Mouse (Mus musculus) induced T-regulatory cell, adult 2 months (primary cell): Measurements from ENCODE around the gene Nhsl1.

Source experiments
- DNase-seq: peaks from one replicate; pipeline ENCODE4 v3.0.0-alpha.2; 2012; ENCODE audit warnings: low read depth

Nhsl1 gene

DNA sequence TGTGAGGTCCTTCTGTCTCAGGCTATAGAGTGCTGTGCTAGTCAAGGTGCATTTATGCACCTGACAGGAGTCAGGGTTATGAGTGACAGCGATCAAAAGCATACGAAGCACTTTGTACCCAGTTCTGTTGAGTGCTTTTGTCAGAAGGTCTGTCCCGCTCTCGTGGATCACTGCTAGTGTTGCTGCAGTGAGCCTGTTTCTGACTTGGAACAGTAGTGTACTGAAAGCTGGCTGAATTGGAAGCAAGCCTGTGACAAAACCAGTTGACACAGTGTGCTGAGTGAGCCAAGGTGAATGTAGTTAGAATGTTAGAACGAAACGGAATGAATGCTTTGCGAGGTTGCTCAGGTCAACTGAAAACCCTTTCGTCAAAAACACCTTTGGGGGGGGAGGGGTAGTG is 82.2 kb downstream of the Nhsl1 start:
- DNase-seq = no peak

- DNase-seq = no peak
Observed at GRCm38 (mm10) chr10:18403992-18404391, 85.2 kb downstream of the Nhsl1 start.

- DNase-seq = no peak
Observed at GRCm38 (mm10) chr10:18404679-18405078, 85.9 kb downstream of the Nhsl1 start.

- peak; percentile 28 for DNase-seq
Observed at GRCm38 (mm10) chr10:18407062-18407830, 88.5 kb downstream of the Nhsl1 start.

- no peak for DNase-seq
Observed at GRCm38 (mm10) chr10:18408128-18408527, 89.3 kb downstream of the Nhsl1 start.

- no peak for DNase-seq
Observed at GRCm38 (mm10) chr10:18408635-18409034, 89.8 kb downstream of the Nhsl1 start.

DNA sequence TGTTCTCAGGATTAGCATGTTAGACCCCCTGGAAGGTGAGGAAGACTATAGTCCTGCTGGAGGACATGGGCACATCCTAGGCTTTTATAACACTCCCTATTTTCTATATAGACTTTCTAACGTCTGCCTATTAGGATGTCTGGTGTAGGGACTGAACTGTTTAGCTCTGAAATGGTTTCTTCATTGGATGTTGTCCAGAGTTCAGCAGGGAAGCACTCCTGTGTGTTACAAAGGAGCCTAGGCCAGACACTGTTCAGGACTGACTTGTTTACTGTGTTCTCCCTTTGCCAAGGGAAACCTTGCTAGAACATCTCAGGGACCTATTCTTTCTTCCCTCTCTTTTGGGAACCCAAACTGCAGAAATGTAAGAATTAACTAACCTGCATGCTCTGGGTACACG is 90.3 kb downstream of the Nhsl1 start:
- DNase-seq = no peak

DNA sequence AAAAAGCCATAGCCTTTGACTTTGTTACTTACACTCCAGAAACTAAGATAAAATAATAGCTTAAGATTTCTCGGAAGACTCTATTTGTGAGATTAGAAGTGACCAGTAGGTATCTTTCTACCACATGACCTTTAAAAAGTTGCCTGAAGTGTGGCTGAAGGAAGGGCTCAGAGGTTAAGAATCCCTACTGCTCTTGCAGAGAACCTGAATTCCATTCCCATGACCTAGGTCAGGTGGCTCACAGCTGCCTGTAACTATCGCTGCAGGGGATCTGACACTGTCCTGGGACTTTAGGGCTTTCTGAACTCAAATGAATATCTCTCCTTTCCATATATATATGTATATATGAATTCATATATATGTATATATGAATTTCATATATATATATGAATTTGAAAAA is 92.5 kb downstream of the Nhsl1 start:
- no peak for DNase-seq

GRCm38 (mm10) chr10:18415946-18416345 is 97.2 kb downstream of the Nhsl1 start:
- no peak for DNase-seq

- DNase-seq = no peak
Observed at GRCm38 (mm10) chr10:18418160-18418559, 99.4 kb downstream of the Nhsl1 start.

DNA sequence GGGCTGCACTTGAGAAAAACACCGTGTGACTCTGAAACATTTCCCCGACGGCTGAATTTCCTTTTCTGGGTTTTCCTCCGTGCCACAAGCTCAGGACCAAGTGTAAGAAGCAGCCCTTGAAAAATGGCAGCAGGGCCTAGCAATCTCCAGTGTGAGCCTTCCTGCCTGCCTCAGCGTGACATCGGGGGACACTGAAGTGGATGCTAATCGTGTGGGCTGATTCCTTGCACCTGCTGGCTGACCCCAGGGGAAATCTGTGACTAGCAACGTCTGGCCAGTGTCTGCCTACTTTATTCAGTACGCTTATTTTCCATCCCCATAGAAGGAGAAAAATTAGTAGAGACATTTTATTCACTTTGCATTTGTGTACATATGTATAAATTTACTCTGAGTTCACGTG is 100.7 kb downstream of the Nhsl1 start:
- no peak for DNase-seq

- DNase-seq = peak; percentile 14
Observed at GRCm38 (mm10) chr10:18420259-18421000, 101.6 kb downstream of the Nhsl1 start.

GRCm38 (mm10) chr10:18422968-18423367 is 104.2 kb downstream of the Nhsl1 start:
- no peak for DNase-seq

DNA sequence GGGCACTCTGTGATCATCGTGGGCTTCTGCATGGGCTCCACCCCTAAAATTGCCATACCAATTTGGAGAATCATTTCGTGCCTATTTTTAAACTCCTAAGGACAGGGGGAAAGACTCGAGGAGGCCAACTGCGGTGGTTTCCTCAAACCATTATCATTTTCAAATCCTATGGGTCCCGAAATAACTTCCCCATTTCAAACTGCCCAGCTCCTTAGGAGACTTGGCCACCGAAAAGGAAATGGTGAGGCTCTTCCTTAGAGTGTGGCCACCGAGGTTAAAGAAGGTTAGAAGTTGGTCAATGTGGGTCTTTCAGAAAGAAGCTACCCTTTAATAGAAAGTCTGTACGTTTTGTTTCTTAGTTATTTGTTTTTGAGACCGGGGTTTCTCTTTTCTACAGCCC is 104.8 kb downstream of the Nhsl1 start:
- DNase-seq = no peak

DNA sequence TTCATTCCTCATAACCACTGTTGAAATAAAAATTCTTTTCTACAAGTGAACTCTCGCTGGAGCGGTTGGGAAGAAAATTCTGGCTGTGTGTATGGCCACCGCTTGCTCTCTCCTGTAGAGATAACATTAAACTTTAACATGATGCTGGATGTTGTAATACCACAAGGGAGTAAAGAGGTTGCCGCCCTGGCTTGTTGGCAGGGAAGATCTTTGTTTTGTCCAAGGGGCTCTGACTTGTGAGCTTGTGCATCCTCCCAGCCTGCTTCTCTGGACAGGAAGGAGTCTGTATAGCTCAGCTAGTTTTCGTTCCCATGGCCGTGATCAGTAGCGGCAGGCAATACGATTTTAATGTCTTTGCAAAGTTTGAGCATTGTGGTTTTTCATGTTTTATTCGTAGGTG is 109.1 kb downstream of the Nhsl1 start:
- DNase-seq = no peak

- no peak for DNase-seq
Observed at GRCm38 (mm10) chr10:18429533-18429932, 110.7 kb downstream of the Nhsl1 start.

DNA sequence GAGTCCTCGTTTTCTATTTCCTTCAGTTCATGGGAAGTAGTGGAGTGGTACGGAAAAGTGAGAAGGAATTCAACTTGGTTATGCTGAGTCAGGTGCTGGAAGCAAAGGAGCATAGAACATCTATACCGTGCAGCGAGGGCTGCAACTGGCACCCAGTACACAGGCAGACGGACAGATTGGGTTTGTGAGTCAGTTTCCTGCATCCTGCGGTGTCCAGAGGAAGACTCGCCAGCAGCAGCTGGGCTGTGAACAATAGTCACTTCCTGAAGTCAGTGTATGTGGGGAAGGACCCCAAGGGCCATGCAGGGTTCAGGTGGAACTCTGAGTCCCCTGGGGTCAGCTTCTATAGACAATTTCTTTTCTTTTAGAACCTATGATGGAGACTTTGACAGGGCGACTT is 111.4 kb downstream of the Nhsl1 start:
- DNase-seq = no peak

DNA sequence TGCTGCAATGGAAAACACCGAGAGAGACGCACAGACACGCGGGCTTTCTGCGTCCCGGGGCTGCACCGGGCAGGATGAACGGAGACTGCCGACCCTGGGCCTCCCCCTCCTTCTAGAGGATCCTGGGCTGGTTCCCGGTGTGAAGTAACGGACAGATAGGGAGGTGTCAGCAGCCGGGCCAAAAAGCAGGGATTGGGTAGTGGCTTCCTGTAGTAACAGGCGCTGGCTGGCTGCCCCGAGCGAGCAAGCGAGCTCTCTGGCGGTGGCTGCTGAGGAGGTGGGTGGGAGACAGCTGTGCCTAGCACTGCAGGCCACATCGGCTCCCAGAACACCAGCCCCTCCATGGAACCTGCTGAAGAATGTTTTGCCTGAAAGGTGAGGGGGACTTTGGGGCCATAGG is 112.2 kb downstream of the Nhsl1 start:
- DNase-seq = peak; percentile 18

DNA sequence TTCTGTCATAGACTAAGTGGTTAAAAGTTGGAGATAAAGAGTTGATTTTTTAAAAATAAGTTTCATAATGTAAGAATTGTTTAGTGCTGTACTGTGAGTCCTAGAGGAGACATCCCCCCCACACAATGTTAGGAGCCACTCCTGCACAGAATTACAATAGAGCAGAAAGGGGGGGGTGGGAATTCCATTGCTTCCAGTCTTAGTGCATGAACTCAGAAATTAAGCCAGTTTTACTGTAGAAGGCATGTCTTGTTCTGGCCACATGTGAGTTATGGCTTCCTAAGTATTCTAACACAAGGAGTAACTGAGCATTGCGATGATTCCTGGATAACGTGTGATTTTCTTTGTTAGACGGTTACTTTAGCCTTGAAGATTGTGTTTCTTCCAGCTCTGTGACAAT is 112.8 kb downstream of the Nhsl1 start:
- no peak for DNase-seq

DNA sequence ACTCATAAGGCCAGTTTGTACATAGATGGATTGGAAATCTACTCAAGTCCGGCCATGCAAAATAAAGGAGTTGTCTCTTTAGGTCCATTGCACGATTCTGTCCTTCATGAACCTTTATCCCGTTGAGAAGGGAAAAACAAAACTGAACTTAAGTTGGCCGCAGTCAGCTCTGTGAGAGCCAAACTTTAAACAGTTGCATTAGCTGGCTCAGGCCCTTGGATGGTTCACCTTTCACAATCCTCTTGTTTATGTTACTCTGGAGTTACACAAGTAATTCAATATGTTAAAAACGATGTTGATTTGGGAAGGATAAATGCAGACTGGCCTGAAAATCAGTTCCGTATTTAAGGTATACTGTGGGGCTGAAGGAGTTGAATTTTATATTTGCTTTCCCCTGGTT is 116.7 kb downstream of the Nhsl1 start:
- DNase-seq = no peak

DNA sequence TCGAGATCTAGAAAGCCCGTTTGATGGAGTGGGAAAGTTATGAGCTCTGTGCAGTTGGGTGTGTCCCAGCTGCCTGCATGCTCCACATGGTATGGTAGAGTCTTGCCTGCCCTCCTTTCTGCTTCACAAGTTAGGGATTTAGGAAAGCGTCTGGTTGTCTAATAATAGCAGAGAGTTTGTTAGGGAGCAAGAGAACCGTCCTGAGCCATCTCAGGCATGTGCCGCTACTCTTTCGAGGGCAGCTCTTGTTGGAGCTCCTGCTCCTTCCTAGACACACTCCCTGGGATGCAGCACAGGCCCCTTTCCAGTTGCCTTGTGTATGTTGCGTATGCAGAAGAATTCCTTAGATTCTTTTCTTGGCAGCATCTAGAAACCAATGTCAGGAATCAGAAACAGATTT is 117.2 kb downstream of the Nhsl1 start:
- DNase-seq = no peak

DNA sequence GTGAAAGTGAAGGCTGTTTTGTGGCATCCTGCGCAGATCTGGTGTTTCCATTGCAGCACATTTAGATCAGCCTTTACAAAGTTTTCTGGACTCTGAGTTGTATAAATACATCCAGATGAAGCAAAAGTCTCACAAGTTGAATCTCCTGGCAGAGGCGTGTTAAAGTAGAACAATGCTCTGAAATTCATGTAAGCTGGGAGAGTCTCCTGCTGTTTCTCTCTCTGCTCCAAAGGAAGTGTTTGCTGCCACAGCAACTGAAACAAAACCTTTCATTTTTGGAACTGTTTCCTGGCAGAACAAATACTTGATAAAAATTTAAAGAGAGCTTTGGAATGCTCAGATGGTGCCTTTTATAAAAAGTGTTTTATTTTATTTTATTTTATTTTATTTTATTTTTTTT is 118.8 kb downstream of the Nhsl1 start:
- no peak for DNase-seq

DNA sequence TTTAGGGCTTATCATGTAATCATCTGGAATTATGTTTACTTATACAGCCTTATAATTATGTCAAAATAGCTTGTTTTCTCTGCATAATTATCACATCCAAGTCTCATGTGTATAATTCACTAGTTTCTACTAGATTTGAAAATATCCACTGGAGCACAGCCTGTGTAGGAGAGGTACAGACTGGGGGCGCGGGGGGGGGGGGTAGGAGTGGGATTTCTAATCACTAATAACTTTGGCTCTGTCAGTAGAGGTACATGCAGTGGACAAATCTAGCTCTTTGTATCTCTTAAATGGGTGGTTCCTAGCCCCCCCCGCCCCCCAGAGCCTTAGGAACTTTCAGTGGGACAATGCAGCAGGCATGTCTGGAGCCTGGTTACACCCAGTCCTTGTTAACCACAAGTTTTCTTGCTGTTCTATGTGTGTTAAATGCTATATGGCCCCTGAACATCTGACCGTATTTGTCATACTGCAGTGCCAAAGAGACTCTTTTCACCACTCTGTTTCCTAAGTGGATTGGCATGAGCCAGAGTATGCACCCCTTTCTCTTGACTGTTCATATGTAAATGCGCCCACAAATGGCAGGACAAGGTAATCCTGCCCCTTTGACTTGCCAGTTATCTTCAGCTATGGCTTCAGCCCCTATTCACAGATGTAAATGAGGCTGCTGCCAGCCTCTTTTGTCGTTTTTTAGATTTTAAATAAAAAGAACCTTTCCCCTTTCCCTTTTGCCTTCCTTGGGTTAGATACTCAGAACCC is 127.0 kb downstream of the Nhsl1 start:
- DNase-seq = no peak
